Mouse (Mus musculus): ENCODE data around the gene Arid3b.

The Arid3b gene

GRCm38 (mm10) chr9:57748137-57748536 is 88.5 kb downstream of the Arid3b start:
- no peak for DNase-seq (ENCODE audit: low spot score in 2 of 2)

GRCm38 (mm10) chr9:57747067-57747466 is 89.5 kb downstream of the Arid3b start:
- DNase-seq (ENCODE audit: low spot score in 2 of 2), result no peak

GRCm38 (mm10) chr9:57744462-57745091 is 92.0 kb downstream of the Arid3b start:
- peak in 1 of 2 experiments; percentile 40 for DNase-seq (ENCODE audit: low spot score in 2 of 2)
